Mouse (Mus musculus): ENCODE data around the gene Gpr75. TPM values are rescaled to one million over a fixed set of nuclear protein-coding genes. Genes with fewer than 3 reads are reported as not detected.

The Gpr75 gene
- polyA plus RNA-seq, 1 experiment from 2014 or later: 0.04 TPM

DNA sequence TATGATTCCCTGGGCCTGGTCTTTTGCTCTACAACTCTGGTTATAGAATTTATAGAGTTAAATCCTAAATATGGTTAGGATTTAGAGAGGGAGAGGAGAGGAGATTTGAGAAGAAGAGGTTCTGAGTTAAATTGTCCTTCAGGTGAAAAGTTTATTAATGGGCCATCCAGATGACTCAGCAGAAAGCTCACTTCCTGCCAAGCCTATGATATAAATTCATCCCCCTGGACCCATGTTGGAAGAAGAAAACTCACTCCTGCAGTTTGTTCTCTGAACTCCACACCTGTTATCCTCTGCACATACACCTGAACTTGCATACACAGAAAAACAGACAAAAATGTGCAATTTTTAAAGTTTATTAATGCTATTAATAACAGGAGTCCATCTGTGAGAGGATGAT, 14.2 kb downstream of the Gpr75 start:
- Histone ChIP-seq H3K4me3 (replicated peaks; ENCODE audit: low read depth, low read length) (no peak overlapping the region), H3K27me3 (ENCODE audit: insufficient read depth, low read length) (no peaks in the 10 kb centered on the region), H3K36me3 (ENCODE audit: insufficient read depth, low read length) (no peaks in the 10 kb centered on the region), H3K4me1 (replicated peaks; ENCODE audit: insufficient read depth, low read length) (no peaks in the 10 kb centered on the region), H3K4me2 (ENCODE audit: low read length) (no peak overlapping the region), H3K9me3 (replicated peaks; ENCODE audit: low read length) (no peaks in the 10 kb centered on the region), H3K9ac (ENCODE audit: low read depth, low read length) (no peak overlapping the region), H3K27ac (no peak overlapping the region)
- DNase-seq (ENCODE audit: low spot score) (no peak), ATAC-seq (replicated peaks; ENCODE audit: low FRiP score, low read depth) (no peak)
- TF ChIP-seq CTCF (IDR thresholded peaks at IDR 0.05; ENCODE audit: low read depth): no peak

DNA sequence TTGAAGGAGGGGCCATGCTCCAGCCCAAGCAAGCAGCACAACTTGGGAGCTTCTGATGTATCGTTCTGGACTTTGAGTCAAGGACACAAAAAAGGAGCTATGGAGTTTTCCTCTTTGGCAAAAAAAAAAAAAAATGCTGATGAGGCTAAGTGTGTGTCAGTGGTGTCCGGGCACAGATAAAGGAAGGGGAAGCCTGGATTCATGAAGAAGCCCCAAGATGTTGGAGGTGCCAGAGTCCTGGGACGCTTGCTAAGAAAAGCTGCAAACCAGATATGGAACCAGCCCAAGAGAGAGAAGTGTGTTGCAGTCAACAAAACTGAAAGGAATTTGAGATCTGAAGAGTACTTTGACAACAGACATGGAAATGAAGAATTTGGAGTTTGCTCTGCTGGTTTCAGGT, 27.2 kb downstream of the Gpr75 start:
- ATAC-seq (replicated peaks; ENCODE audit: low FRiP score, low read depth) (no peak), DNase-seq (ENCODE audit: low spot score) (no peak)
- H3K9ac ChIP-seq (ENCODE audit: low read depth, low read length): no peak overlapping the region
- TF ChIP-seq CTCF (IDR thresholded peaks at IDR 0.05; ENCODE audit: low read depth): no peak
- H3K36me3 ChIP-seq (ENCODE audit: insufficient read depth, low read length): no peaks in the 10 kb centered on the region
- H3K4me1 ChIP-seq (replicated peaks; ENCODE audit: insufficient read depth, low read length): no peaks in the 10 kb centered on the region
- H3K27ac ChIP-seq: no peak overlapping the region
- no peak overlapping the region for H3K4me2 ChIP-seq (ENCODE audit: low read length)
- no peaks in the 10 kb centered on the region for H3K27me3 ChIP-seq (ENCODE audit: insufficient read depth, low read length)
- H3K9me3 ChIP-seq (replicated peaks; ENCODE audit: low read length): no peaks in the 10 kb centered on the region
- WGBS: 94% methylated on average over 3 of the region's 3 CpGs
- no peak overlapping the region for H3K4me3 ChIP-seq (replicated peaks; ENCODE audit: low read depth, low read length)

DNA sequence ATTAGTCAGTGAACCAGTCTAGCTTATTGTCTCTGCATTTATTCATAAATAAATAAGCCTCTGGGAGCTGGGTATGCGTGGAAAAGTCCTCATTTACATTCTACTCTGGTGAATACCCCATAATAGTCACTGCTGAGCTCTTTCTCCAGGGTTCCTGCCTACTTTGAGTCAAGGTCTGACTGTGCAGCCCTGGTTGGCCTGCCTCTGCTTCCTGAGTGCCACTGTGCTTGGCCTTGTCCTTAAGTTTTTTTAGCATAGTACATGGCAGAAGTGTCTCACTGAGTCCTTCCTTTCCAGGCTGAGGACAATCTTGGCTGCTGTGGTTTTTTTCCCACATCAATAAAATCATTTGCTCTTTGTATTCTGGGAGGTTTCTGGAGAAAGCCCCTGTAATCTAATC, 35.5 kb downstream of the Gpr75 start:
- Histone ChIP-seq H3K4me2 (ENCODE audit: low read length) (no peak overlapping the region), H3K27ac (no peak overlapping the region), H3K36me3 (ENCODE audit: insufficient read depth, low read length) (0 out of 2 replicates have a peak, but pooled peaks cover 4% of the 10 kb centered on the region), H3K9me3 (replicated peaks; ENCODE audit: low read length) (no peaks in the 10 kb centered on the region), H3K4me1 (replicated peaks; ENCODE audit: insufficient read depth, low read length) (no peaks in the 10 kb centered on the region), H3K4me3 (replicated peaks; ENCODE audit: low read depth, low read length) (no peak overlapping the region), H3K9ac (ENCODE audit: low read depth, low read length) (no peak overlapping the region), H3K27me3 (ENCODE audit: insufficient read depth, low read length) (no peaks in the 10 kb centered on the region)
- ATAC-seq (replicated peaks; ENCODE audit: low FRiP score, low read depth) (no peak), DNase-seq (ENCODE audit: low spot score) (no peak)
- no peak for TF ChIP-seq CTCF (IDR thresholded peaks at IDR 0.05; ENCODE audit: low read depth)
- WGBS: 85% methylated on average over 1 of the region's 1 CpGs

GRCm38 (mm10) chr11:30923283-30923682, 38.1 kb downstream of the Gpr75 start:
- DNase-seq (ENCODE audit: low spot score): no peak
- TF ChIP-seq CTCF (IDR thresholded peaks at IDR 0.05; ENCODE audit: low read depth): no peak
- no peak overlapping the region for H3K27ac ChIP-seq
- H3K27me3 ChIP-seq (ENCODE audit: insufficient read depth, low read length): no peaks in the 10 kb centered on the region
- H3K9ac ChIP-seq (ENCODE audit: low read depth, low read length): no peak overlapping the region
- no peaks in the 10 kb centered on the region for H3K9me3 ChIP-seq (replicated peaks; ENCODE audit: low read length)
- no peak overlapping the region for H3K4me2 ChIP-seq (ENCODE audit: low read length)
- 0 out of 2 replicates have a peak, but pooled peaks cover 8% of the 10 kb centered on the region for H3K36me3 ChIP-seq (ENCODE audit: insufficient read depth, low read length)
- 94% methylated on average over 3 of the region's 3 CpGs for WGBS
- ATAC-seq (replicated peaks; ENCODE audit: low FRiP score, low read depth): no peak
- no peaks in the 10 kb centered on the region for H3K4me1 ChIP-seq (replicated peaks; ENCODE audit: insufficient read depth, low read length)
- no peak overlapping the region for H3K4me3 ChIP-seq (replicated peaks; ENCODE audit: low read depth, low read length)

GRCm38 (mm10) chr11:30928079-30928478, 42.9 kb downstream of the Gpr75 start:
- Histone ChIP-seq H3K9me3 (replicated peaks; ENCODE audit: low read length) (no peaks in the 10 kb centered on the region), H3K9ac (ENCODE audit: low read depth, low read length) (no peak overlapping the region), H3K4me2 (ENCODE audit: low read length) (no peak overlapping the region), H3K4me3 (replicated peaks; ENCODE audit: low read depth, low read length) (no peak overlapping the region), H3K27me3 (ENCODE audit: insufficient read depth, low read length) (no peaks in the 10 kb centered on the region), H3K27ac (no peak overlapping the region), H3K4me1 (replicated peaks; ENCODE audit: insufficient read depth, low read length) (no peaks in the 10 kb centered on the region), H3K36me3 (ENCODE audit: insufficient read depth, low read length) (0 out of 2 replicates have a peak, but pooled peaks cover 15% of the 10 kb centered on the region)
- ATAC-seq (replicated peaks; ENCODE audit: low FRiP score, low read depth) (no peak), DNase-seq (ENCODE audit: low spot score) (no peak)
- TF ChIP-seq CTCF (IDR thresholded peaks at IDR 0.05; ENCODE audit: low read depth): no peak

GRCm38 (mm10) chr11:30928498-30928897, 43.3 kb downstream of the Gpr75 start:
- H3K36me3 ChIP-seq (ENCODE audit: insufficient read depth, low read length): 0 out of 2 replicates have a peak, but pooled peaks cover 13% of the 10 kb centered on the region
- no peaks in the 10 kb centered on the region for H3K4me1 ChIP-seq (replicated peaks; ENCODE audit: insufficient read depth, low read length)
- WGBS: 88% methylated on average over 1 of the region's 1 CpGs
- no peak for ATAC-seq (replicated peaks; ENCODE audit: low FRiP score, low read depth)
- no peak overlapping the region for H3K9ac ChIP-seq (ENCODE audit: low read depth, low read length)
- no peaks in the 10 kb centered on the region for H3K27me3 ChIP-seq (ENCODE audit: insufficient read depth, low read length)
- no peak overlapping the region for H3K4me2 ChIP-seq (ENCODE audit: low read length)
- no peaks in the 10 kb centered on the region for H3K9me3 ChIP-seq (replicated peaks; ENCODE audit: low read length)
- DNase-seq (ENCODE audit: low spot score): no peak
- no peak overlapping the region for H3K4me3 ChIP-seq (replicated peaks; ENCODE audit: low read depth, low read length)
- H3K27ac ChIP-seq: no peak overlapping the region
- no peak for TF ChIP-seq CTCF (IDR thresholded peaks at IDR 0.05; ENCODE audit: low read depth)

Other genes starting within 250 kb of the Gpr75 start
- 45.9 and 50.0 TPM in 2 replicates for gene Acyp2, start 235.8 kb upstream of the Gpr75 start, polyA plus RNA-seq (2015; fragmentation: Nextera tagmentation; extraction: Ambion mirVana)
- 15.3 and 17.0 TPM in 2 replicates for gene Psme4, start 113.6 kb upstream of the Gpr75 start, polyA plus RNA-seq (2015; fragmentation: Nextera tagmentation; extraction: Ambion mirVana)
- 20.7 and 24.0 TPM in 2 replicates for gene Asb3, start 58 bp downstream of the Gpr75 start, polyA plus RNA-seq (2015; fragmentation: Nextera tagmentation; extraction: Ambion mirVana)
- 17.2 and 18.4 TPM in 2 replicates for gene Erlec1, start 69.0 kb downstream of the Gpr75 start, polyA plus RNA-seq (2015; fragmentation: Nextera tagmentation; extraction: Ambion mirVana)
- 35.3 and 37.2 TPM in 2 replicates for gene Chac2, start 101.0 kb downstream of the Gpr75 start, polyA plus RNA-seq (2015; fragmentation: Nextera tagmentation; extraction: Ambion mirVana)

Data from kidney, postnatal 0 days (tissue).